Mouse (Mus musculus) limb, embryonic 13.5 days (tissue): ENCODE results near the gene Ppp2r2c. TPM values are rescaled to one million over a fixed set of nuclear protein-coding genes. Genes with fewer than 3 reads are reported as not detected.

Experiments
- ATAC-seq: fragments of 200-750 bp; cut with Nextera tagmentation; 2 replicates; pipeline ENCODE4 v1.8.0; 2017; ENCODE audit warnings: low read depth, moderate number of reproducible peaks, moderate TSS enrichment; ENCODE audit not compliant: low FRiP score
- H3K27ac ChIP-seq: fragments of 300-500 bp; sonication (generic); 2 replicates; pipeline ENCODE4 v1.5.1; 2015; ENCODE audit warnings: inconsistent platforms, mild to moderate bottlenecking, moderate library complexity
- H3K27me3 ChIP-seq: fragments of 300-500 bp; sonication (generic); 2 replicates; pipeline ENCODE4 v1.6.1; 2015; ENCODE audit warnings: mild to moderate bottlenecking, inconsistent platforms
- H3K36me3 ChIP-seq: fragments of 300-500 bp; sonication (generic); 2 replicates; pipeline ENCODE4 v1.6.1; 2015; ENCODE audit warnings: inconsistent platforms, mild to moderate bottlenecking, moderate library complexity
- H3K4me1 ChIP-seq: fragments of 300-500 bp; sonication (generic); 2 replicates; pipeline ENCODE4 v1.6.1; 2015; ENCODE audit warnings: inconsistent platforms
- H3K4me2 ChIP-seq: fragments of 300-500 bp; sonication (generic); replicated peaks from 2 replicates; pipeline ENCODE4 v1.6.1; 2015; ENCODE audit warnings: inconsistent platforms, mild to moderate bottlenecking, moderate library complexity
- H3K4me3 ChIP-seq: fragments of 300-500 bp; sonication (generic); 2 replicates; pipeline ENCODE4 v1.5.1; 2015; ENCODE audit warnings: moderate library complexity, mild to moderate bottlenecking, inconsistent platforms
- H3K9ac ChIP-seq: fragments of 300-500 bp; sonication (generic); 2 replicates; pipeline ENCODE4 v1.6.1; 2015; ENCODE audit warnings: mild to moderate bottlenecking, inconsistent platforms
- H3K9me3 ChIP-seq: fragments of 300-500 bp; sonication (generic); 2 replicates; pipeline ENCODE4 v1.6.1; 2016; ENCODE audit warnings: inconsistent platforms
- WGBS: fragments of 180-500 bp; shearing (Covaris S2); methylation state at CpG from one replicate; pipeline ENCODE4 v1.1.7; 2015; 5-methylcytosine and 5-hydroxymethylcytosine counted together
- polyA plus RNA-seq: library from polyadenylated mRNA; unstranded; fragments of >200 nt; fragmentation: Nextera tagmentation; extraction: Ambion mirVana; gene quantifications from 2 replicates; pipeline ENCODE4 v1.2.1, GENCODE M21; 2015

The Ppp2r2c gene
- polyA plus RNA-seq, 1 experiment from 2014 or later: 0.15 TPM

GRCm38 (mm10) chr5:36876777-36877396 is 8.6 kb downstream of the Ppp2r2c start:
- Histone ChIP-seq H3K9ac (no peak overlapping the region), H3K9me3 (peaks cover under 1% of the 10 kb centered on the region; the same call in 1 of the 2 replicates), H3K4me1 (no peaks in the 10 kb centered on the region), H3K27ac (no peak overlapping the region), H3K27me3 (peaks cover 79% of the 10 kb centered on the region), H3K36me3 (no peaks in the 10 kb centered on the region), H3K4me3 (no peak overlapping the region), H3K4me2 (no peak overlapping the region)
- 58% methylated on average over 7 of the region's 7 CpGs for WGBS
- ATAC-seq: no peak

DNA sequence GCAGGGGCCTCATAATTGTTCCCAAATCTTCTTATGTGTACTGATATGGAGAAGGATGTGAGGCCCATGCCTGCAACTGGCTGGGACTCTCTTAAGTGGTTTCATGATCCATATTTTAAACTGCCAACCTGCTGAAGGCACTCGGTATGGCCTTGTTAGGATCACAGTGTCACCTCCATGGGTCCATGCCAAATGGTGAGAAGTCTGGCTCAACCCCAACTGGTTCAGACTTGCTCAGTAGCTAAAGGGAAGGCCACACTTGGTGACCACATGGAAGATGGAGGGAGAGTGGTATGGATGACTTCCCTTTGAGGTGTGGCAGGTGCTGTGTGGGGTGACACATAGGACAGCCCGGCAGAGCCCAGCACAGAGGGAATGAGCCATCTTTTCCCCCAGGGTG is 9.3 kb downstream of the Ppp2r2c start:
- H3K9ac ChIP-seq: no peak overlapping the region
- 68% methylated on average over 2 of the region's 2 CpGs for WGBS
- no peaks in the 10 kb centered on the region for H3K9me3 ChIP-seq
- H3K4me2 ChIP-seq: no peak overlapping the region
- H3K27me3 ChIP-seq: peaks cover 75% of the 10 kb centered on the region
- H3K27ac ChIP-seq: no peak overlapping the region
- H3K36me3 ChIP-seq: no peaks in the 10 kb centered on the region
- no peaks in the 10 kb centered on the region for H3K4me1 ChIP-seq
- no peak for ATAC-seq
- no peak overlapping the region for H3K4me3 ChIP-seq

- peaks cover 63% of the 10 kb centered on the region for H3K27me3 ChIP-seq
- no peak for ATAC-seq
- H3K4me2 ChIP-seq: no peak overlapping the region
- WGBS: 79% methylated on average over 4 of the region's 4 CpGs
- no peak overlapping the region for H3K4me3 ChIP-seq
- no peak overlapping the region for H3K9ac ChIP-seq
- no peaks in the 10 kb centered on the region for H3K36me3 ChIP-seq
- no peaks in the 10 kb centered on the region for H3K4me1 ChIP-seq
- H3K27ac ChIP-seq: no peak overlapping the region
- no peaks in the 10 kb centered on the region for H3K9me3 ChIP-seq
Observed at GRCm38 (mm10) chr5:36878801-36879200, 10.5 kb downstream of the Ppp2r2c start.

DNA sequence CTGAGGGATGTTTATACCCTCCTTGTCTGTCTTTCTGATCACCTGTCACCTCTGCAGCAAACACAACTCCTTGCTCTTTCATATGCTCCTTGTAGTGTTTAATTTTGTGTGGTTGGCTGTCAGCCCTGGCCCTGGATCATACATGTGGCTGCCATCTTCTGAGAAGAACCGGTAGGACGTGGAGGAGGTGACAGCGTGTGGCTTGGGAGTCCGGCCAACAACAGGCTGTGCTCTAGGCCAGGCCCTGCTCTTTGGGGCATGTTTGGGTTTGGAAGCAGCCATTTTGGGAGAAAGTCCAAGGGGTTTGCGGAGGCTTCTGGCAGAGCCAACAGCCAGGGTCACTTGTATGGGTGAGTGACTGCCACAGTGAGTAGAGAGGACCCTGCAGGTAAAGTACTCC is 12.3 kb downstream of the Ppp2r2c start:
- H3K36me3 ChIP-seq: no peaks in the 10 kb centered on the region
- no peak for ATAC-seq
- H3K9me3 ChIP-seq: no peaks in the 10 kb centered on the region
- H3K27ac ChIP-seq: no peak overlapping the region
- no peaks in the 10 kb centered on the region for H3K4me1 ChIP-seq
- peaks cover 45% of the 10 kb centered on the region for H3K27me3 ChIP-seq
- H3K4me3 ChIP-seq: no peak overlapping the region
- no peak overlapping the region for H3K4me2 ChIP-seq
- H3K9ac ChIP-seq: no peak overlapping the region
- WGBS: 88% methylated on average over 5 of the region's 5 CpGs

GRCm38 (mm10) chr5:36883516-36883915 is 15.2 kb downstream of the Ppp2r2c start:
- WGBS: 53% methylated on average over 12 of the region's 12 CpGs
- H3K36me3 ChIP-seq: no peaks in the 10 kb centered on the region
- ATAC-seq: no peak
- peaks cover 3% of the 10 kb centered on the region; the same call in 1 of the 2 replicates for H3K4me1 ChIP-seq
- no peak overlapping the region for H3K27ac ChIP-seq
- no peak overlapping the region for H3K4me2 ChIP-seq
- peaks cover 21% of the 10 kb centered on the region for H3K27me3 ChIP-seq
- no peak overlapping the region for H3K4me3 ChIP-seq
- H3K9ac ChIP-seq: no peak overlapping the region
- no peaks in the 10 kb centered on the region for H3K9me3 ChIP-seq

- peaks cover 3% of the 10 kb centered on the region; the same call in 1 of the 2 replicates for H3K4me1 ChIP-seq
- no peak overlapping the region for H3K27ac ChIP-seq
- ATAC-seq: no peak
- no peak overlapping the region for H3K9ac ChIP-seq
- no peaks in the 10 kb centered on the region for H3K36me3 ChIP-seq
- WGBS: 61% methylated on average over 1 of the region's 1 CpGs
- H3K4me2 ChIP-seq: no peak overlapping the region
- H3K27me3 ChIP-seq: peaks cover 18% of the 10 kb centered on the region
- H3K4me3 ChIP-seq: no peak overlapping the region
- no peaks in the 10 kb centered on the region for H3K9me3 ChIP-seq
Observed at GRCm38 (mm10) chr5:36885067-36885466, 16.8 kb downstream of the Ppp2r2c start.

DNA sequence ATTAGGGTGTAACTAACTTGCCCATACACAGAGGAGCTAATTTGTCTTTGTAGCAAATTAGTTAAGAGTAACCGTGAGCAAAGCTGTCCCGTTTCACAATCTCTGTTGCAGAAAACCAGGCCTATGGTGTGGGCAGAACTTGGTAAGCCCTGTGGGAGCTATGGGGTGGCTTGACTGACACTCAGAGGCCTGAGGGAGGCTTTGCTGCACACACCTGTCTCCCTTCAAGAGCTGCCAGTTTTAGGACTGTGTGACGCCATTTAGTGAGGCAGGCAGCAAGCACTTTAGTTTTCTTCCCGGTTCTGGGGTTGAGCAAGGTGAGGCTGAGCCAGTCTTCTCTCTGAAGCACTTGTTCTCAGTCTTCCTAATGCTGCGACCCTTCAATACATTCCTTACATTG is 17.3 kb downstream of the Ppp2r2c start:
- 77% methylated on average over 5 of the region's 5 CpGs for WGBS
- ATAC-seq: no peak
- Histone ChIP-seq H3K4me2 (no peak overlapping the region), H3K9ac (no peak overlapping the region), H3K4me3 (no peak overlapping the region), H3K27ac (no peak overlapping the region), H3K9me3 (no peaks in the 10 kb centered on the region), H3K27me3 (peaks cover 13% of the 10 kb centered on the region), H3K4me1 (peaks cover 3% of the 10 kb centered on the region; the same call in 1 of the 2 replicates), H3K36me3 (no peaks in the 10 kb centered on the region)

DNA sequence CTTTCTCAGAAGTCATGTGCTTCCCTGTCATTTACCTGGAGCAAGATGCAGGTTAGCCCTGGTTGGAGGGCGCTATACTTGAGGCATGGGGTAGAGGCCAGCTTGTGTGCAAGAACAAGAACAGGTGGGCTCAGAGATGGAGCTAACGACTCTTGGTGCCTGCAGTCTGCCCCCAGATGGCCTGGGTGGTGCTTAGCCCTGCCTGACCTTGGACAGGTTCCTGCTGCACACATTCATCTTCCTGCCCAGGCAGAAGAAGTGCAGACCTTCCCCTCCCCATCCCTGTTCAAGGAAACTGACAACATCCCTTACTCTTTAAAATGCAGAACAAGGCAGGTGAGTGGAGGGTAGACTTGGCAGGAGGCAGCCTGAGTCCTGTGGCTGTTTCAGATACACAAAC is 18.0 kb downstream of the Ppp2r2c start:
- no peaks in the 10 kb centered on the region for H3K36me3 ChIP-seq
- H3K27me3 ChIP-seq: peaks cover 11% of the 10 kb centered on the region
- H3K27ac ChIP-seq: no peak overlapping the region
- no peak overlapping the region for H3K9ac ChIP-seq
- WGBS: 63% methylated on average over 2 of the region's 2 CpGs
- no peak overlapping the region for H3K4me2 ChIP-seq
- H3K4me3 ChIP-seq: no peak overlapping the region
- no peaks in the 10 kb centered on the region for H3K9me3 ChIP-seq
- ATAC-seq: no peak
- peaks cover 3% of the 10 kb centered on the region; the same call in 1 of the 2 replicates for H3K4me1 ChIP-seq

- no peak for ATAC-seq
- H3K9me3 ChIP-seq: no peaks in the 10 kb centered on the region
- peaks cover 3% of the 10 kb centered on the region; the same call in 1 of the 2 replicates for H3K4me1 ChIP-seq
- no peak overlapping the region for H3K27ac ChIP-seq
- H3K36me3 ChIP-seq: no peaks in the 10 kb centered on the region
- H3K9ac ChIP-seq: no peak overlapping the region
- H3K27me3 ChIP-seq: peaks cover 16% of the 10 kb centered on the region
- WGBS: 65% methylated on average over 7 of the region's 7 CpGs
- H3K4me2 ChIP-seq: no peak overlapping the region
- H3K4me3 ChIP-seq: no peak overlapping the region
Observed at GRCm38 (mm10) chr5:36886852-36887283, 18.6 kb downstream of the Ppp2r2c start.

- no peaks in the 10 kb centered on the region for H3K9me3 ChIP-seq
- H3K27me3 ChIP-seq: peaks cover 20% of the 10 kb centered on the region
- no peak overlapping the region for H3K4me2 ChIP-seq
- no peak overlapping the region for H3K27ac ChIP-seq
- H3K4me1 ChIP-seq: peaks cover 3% of the 10 kb centered on the region; the same call in 1 of the 2 replicates
- ATAC-seq: no peak
- WGBS: 23% methylated on average over 9 of the region's 9 CpGs
- no peaks in the 10 kb centered on the region for H3K36me3 ChIP-seq
- H3K4me3 ChIP-seq: no peak overlapping the region
- no peak overlapping the region for H3K9ac ChIP-seq
Observed at GRCm38 (mm10) chr5:36887299-36887988, 19.1 kb downstream of the Ppp2r2c start.

- ATAC-seq: no peak
- no peak overlapping the region for H3K4me2 ChIP-seq
- 82% methylated on average over 8 of the region's 8 CpGs for WGBS
- no peaks in the 10 kb centered on the region for H3K36me3 ChIP-seq
- no peak overlapping the region for H3K9ac ChIP-seq
- H3K27me3 ChIP-seq: peaks cover 23% of the 10 kb centered on the region
- H3K4me1 ChIP-seq: peaks cover 3% of the 10 kb centered on the region; the same call in 1 of the 2 replicates
- no peaks in the 10 kb centered on the region for H3K9me3 ChIP-seq
- no peak overlapping the region for H3K4me3 ChIP-seq
- no peak overlapping the region for H3K27ac ChIP-seq
Observed at GRCm38 (mm10) chr5:36888501-36888900, 20.2 kb downstream of the Ppp2r2c start.

GRCm38 (mm10) chr5:36888911-36889310 is 20.6 kb downstream of the Ppp2r2c start:
- Histone ChIP-seq H3K4me1 (peaks cover 3% of the 10 kb centered on the region; the same call in 1 of the 2 replicates), H3K27me3 (peaks cover 24% of the 10 kb centered on the region), H3K4me3 (no peak overlapping the region), H3K9ac (no peak overlapping the region), H3K4me2 (no peak overlapping the region), H3K27ac (no peak overlapping the region), H3K36me3 (no peaks in the 10 kb centered on the region), H3K9me3 (no peaks in the 10 kb centered on the region)
- no peak for ATAC-seq
- 90% methylated on average over 11 of the region's 11 CpGs for WGBS
